Mouse (Mus musculus) neural tube, embryonic 15.5 days (tissue): Measurements from ENCODE around the gene Limk2. TPM values are rescaled to one million over a fixed set of nuclear protein-coding genes. Genes with fewer than 3 reads are reported as not detected.

Experiments used
- ATAC-seq: fragments of 200-750 bp; cut with Nextera tagmentation; 2 replicates; pipeline ENCODE4 v1.8.0; 2017; ENCODE audit warnings: mild to moderate bottlenecking, moderate TSS enrichment, moderate library complexity; ENCODE audit not compliant: low FRiP score
- H3K27ac ChIP-seq: fragments of 300-500 bp; sonication (generic); replicated peaks from 2 replicates; pipeline ENCODE4 v1.5.1; 2015; ENCODE audit warnings: mild to moderate bottlenecking, inconsistent platforms
- H3K27me3 ChIP-seq: fragments of 300-500 bp; sonication (generic); replicated peaks from 2 replicates; pipeline ENCODE4 v1.6.1; 2015; ENCODE audit warnings: inconsistent platforms
- H3K36me3 ChIP-seq: fragments of 300-500 bp; sonication (generic); 2 replicates; pipeline ENCODE4 v1.6.1; 2015; ENCODE audit warnings: inconsistent platforms
- H3K4me1 ChIP-seq: fragments of 300-500 bp; sonication (generic); 2 replicates; pipeline ENCODE4 v1.6.1; 2015; ENCODE audit warnings: inconsistent platforms
- H3K4me2 ChIP-seq: fragments of 300-500 bp; sonication (generic); 2 replicates; pipeline ENCODE4 v1.6.1; 2015; ENCODE audit warnings: inconsistent platforms, mild to moderate bottlenecking, moderate library complexity
- H3K4me3 ChIP-seq: fragments of 300-500 bp; sonication (generic); replicated peaks from 2 replicates; pipeline ENCODE4 v1.5.1; 2015; ENCODE audit warnings: mild to moderate bottlenecking, inconsistent platforms
- H3K9ac ChIP-seq: fragments of 300-500 bp; sonication (generic); replicated peaks from 2 replicates; pipeline ENCODE4 v1.6.1; 2015; ENCODE audit warnings: mild to moderate bottlenecking, inconsistent platforms
- H3K9me3 ChIP-seq: fragments of 300-500 bp; sonication (generic); replicated peaks from 2 replicates; pipeline ENCODE4 v1.6.1; 2016; ENCODE audit warnings: inconsistent platforms
- WGBS: fragments of 180-500 bp; shearing (Covaris S2); methylation state at CpG from one replicate; pipeline ENCODE4 v1.1.7; 2015; ENCODE audit warnings: mixed read lengths; 5-methylcytosine and 5-hydroxymethylcytosine counted together
- polyA plus RNA-seq: library from polyadenylated mRNA; unstranded; fragments of >200 nt; fragmentation: Nextera tagmentation; extraction: Ambion mirVana; gene quantifications from 2 replicates; pipeline ENCODE4 v1.2.1, GENCODE M21; 2015

Limk2 gene
- polyA plus RNA-seq, 1 experiment from 2014 or later = 158 TPM

DNA sequence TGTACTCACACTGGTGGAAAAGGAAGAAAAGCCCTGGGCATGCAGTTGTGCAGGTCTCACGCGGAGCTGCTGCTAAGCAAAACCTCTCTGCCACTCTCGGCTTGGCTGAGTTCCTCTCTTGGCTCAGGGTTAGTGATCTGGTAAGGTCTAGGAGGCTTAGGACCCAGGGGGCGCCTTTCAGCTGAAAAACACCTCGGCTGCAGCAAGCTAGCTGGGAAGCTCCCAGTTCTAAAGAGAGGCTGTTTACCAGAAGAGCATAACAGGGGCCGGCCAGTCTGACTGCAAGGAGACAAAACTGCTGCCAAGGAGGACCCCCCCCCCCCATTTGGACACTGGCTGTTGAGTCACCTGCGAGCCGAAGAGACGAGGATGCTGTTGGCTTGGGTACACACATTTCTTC, 78.4 kb downstream of the Limk2 start:
- peak overlapping the region; percentile 100 for H3K4me2 ChIP-seq
- H3K27ac ChIP-seq = peak overlapping the region; percentile 84
- H3K27me3 ChIP-seq = no peaks in the 10 kb centered on the region
- H3K9me3 ChIP-seq = no peaks in the 10 kb centered on the region
- ATAC-seq = peak; percentile 43; the same call in 1 of the 2 replicates
- H3K4me3 ChIP-seq = peak overlapping the region; percentile 61
- H3K36me3 ChIP-seq = peaks cover 11% of the 10 kb centered on the region; the same call in 1 of the 2 replicates
- H3K4me1 ChIP-seq = peaks cover 40% of the 10 kb centered on the region
- peak overlapping the region; percentile 60 for H3K9ac ChIP-seq
- under 1% methylated on average over 9 of the region's 9 CpGs for WGBS

DNA sequence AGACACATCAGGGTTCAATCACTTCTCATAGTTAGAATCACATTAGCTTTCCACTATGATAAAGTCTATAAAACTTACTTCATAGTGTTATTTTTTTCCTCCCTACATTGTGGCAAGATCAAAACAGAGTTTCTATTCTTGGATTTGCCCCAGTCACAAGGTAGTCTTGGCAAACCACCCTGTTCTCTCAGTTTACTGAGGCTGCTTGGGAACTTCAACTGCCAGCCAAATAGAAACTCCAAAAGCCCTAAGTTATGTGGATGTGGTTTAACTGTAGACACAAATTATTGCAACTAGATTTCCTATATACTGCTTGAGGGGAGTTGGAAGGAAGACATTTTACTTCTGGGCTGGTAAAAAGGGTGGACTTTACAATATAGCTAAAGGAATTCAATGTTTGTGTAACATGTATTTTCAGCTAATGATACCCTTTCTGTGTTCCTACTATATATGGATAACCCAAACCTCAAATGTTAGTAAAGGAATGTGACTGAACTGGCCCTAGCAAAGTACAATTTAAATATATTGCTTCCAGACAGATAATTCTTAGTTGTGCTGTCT, 79.0 kb downstream of the Limk2 start, which contains the start of gene Pik3ip1:
TSS of gene Pik3ip1 (plus strand) at position 511 of the 561 bp plus-strand sequence.
- Histone ChIP-seq H3K27ac (peak within 1 kb of the TSS; percentile 84), H3K36me3 (peaks cover 11% of the 10 kb centered on the region; the same call in 1 of the 2 replicates), H3K4me3 (peak within 1 kb of the TSS; percentile 61), H3K4me2 (peak within 1 kb of the TSS; percentile 100), H3K4me1 (peaks cover 34% of the 10 kb centered on the region), H3K9me3 (no peaks in the 10 kb centered on the region), H3K27me3 (no peaks in the 10 kb centered on the region), H3K9ac (peak within 1 kb of the TSS; percentile 60)
- ATAC-seq = no peak

DNA sequence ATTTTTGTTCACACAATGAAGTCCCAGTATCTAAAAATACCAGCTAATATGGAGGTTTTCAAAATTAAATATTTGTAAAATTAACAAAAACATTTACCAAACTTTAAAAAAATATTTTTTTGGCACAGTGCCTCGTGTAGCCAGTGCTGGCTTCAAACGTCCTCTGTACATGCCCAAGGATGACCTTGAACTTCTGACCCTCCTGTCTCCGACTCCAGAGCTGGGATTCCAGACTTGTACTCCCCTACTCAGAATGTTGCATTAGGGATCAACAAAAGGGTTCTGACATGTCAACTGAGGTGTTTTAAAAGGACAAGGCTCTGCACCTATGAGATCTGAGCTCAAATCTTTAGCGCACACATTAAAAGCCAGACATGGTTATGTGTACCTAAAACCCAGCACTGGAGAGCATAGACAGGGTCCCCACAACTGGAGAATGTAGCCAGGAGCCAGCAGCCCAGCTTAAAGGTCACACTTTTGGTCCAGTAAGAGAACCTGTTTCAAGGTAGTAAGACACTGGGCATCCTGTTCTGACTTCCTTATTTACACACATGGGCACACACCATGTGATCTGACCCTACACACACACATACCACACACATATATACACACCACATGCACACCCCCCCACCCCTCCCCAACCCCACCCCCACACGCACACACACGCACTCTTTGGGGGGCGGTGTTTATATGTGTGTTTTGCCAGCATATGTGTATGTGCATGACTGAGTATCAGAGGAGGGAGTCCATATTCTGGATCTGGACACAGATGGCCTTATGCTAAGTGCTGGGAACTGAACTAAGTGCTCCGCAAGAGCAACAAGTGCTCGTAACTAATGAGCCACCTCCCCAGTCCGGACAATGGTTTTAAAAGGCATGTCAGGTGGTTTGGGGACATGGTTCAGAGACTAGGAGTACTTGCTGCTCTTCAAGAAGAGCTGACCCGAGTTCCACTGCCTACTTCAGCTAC, 79.9 kb downstream of the Limk2 start:
- Histone ChIP-seq H3K36me3 (0 out of 2 replicates have a peak, but pooled peaks cover 8% of the 10 kb centered on the region), H3K9me3 (no peaks in the 10 kb centered on the region), H3K9ac (no peak overlapping the region), H3K27me3 (no peaks in the 10 kb centered on the region), H3K4me3 (no peak overlapping the region), H3K4me1 (peaks cover 32% of the 10 kb centered on the region), H3K4me2 (no peak overlapping the region), H3K27ac (no peak overlapping the region)
- WGBS = 77% methylated on average over 11 of the region's 11 CpGs
- ATAC-seq = no peak

DNA sequence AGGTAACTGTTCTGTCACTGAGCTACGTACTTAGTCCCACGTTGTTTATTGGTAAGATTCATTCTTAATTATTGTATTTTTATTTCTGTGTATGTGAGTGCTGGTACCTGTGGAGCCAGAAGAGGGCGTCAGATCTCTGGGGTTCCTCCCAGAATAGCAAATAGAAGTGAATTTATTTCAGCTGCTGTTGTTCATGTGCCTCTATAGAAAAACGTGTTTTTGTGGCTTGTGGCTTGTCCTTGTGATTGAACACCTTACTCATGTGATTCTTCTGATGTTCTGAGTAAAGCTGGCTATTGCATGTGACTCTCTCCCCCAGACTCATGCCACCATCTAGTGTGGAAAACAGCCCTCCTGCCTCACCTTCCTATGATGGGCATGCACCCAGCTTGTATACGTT, 80.7 kb downstream of the Limk2 start:
- 0 out of 2 replicates have a peak, but pooled peaks cover 4% of the 10 kb centered on the region for H3K36me3 ChIP-seq
- H3K4me1 ChIP-seq = peaks cover 32% of the 10 kb centered on the region
- H3K27ac ChIP-seq = no peak overlapping the region
- H3K9me3 ChIP-seq = no peaks in the 10 kb centered on the region
- H3K4me3 ChIP-seq = no peak overlapping the region
- no peaks in the 10 kb centered on the region for H3K27me3 ChIP-seq
- WGBS = 83% methylated on average over 5 of the region's 5 CpGs
- no peak overlapping the region for H3K4me2 ChIP-seq
- H3K9ac ChIP-seq = no peak overlapping the region
- ATAC-seq = no peak

DNA sequence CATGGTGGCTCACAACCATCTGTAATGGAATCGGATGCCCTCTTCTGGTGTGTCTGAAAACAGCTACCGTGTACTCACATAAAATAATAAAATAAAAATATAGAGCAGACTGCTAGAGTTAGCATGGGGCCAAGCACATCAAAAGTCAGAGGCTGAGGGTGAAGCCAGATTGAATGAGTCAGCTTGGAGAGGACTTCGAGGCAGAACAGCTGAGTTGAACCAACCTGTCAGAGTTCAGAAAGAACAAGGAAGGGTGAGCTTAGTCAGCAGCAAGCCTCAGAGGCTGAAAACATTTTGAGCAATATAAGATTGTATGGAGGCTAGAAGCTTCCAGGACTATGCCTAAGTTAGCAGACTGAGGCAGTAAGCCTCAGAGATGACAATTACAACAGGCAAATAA, 90.7 kb downstream of the Limk2 start:
- 92% methylated on average over 3 of the region's 3 CpGs for WGBS
- Histone ChIP-seq H3K4me1 (no peaks in the 10 kb centered on the region), H3K9ac (no peak overlapping the region), H3K4me2 (no peak overlapping the region), H3K27ac (no peak overlapping the region), H3K27me3 (no peaks in the 10 kb centered on the region), H3K4me3 (no peak overlapping the region), H3K9me3 (no peaks in the 10 kb centered on the region), H3K36me3 (no peaks in the 10 kb centered on the region)
- no peak for ATAC-seq

DNA sequence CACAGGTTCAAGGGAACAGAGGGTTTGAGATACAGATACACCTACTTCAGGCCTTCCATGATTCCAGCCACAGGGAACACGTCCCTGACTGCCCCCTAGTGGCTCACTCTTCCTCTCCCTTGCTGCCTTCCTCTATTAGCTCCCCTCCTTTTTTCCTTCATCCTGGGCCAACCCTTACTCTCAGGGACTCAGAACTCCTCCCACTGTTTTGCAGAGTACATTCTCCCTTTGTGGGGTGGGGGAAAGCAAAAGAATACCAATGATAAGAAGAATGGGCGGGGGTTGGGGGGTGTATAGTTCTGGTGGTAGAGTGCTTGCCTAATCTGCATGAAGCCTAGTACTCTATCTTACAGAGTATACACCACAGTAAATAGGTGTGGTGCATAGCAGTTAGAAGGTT, 94.8 kb downstream of the Limk2 start:
- Histone ChIP-seq H3K9ac (no peak overlapping the region), H3K4me3 (no peak overlapping the region), H3K36me3 (peaks cover 24% of the 10 kb centered on the region), H3K4me1 (no peaks in the 10 kb centered on the region), H3K9me3 (no peaks in the 10 kb centered on the region), H3K4me2 (no peak overlapping the region), H3K27ac (no peak overlapping the region), H3K27me3 (no peaks in the 10 kb centered on the region)
- 37% methylated on average over 2 of the region's 2 CpGs for WGBS
- ATAC-seq = no peak

DNA sequence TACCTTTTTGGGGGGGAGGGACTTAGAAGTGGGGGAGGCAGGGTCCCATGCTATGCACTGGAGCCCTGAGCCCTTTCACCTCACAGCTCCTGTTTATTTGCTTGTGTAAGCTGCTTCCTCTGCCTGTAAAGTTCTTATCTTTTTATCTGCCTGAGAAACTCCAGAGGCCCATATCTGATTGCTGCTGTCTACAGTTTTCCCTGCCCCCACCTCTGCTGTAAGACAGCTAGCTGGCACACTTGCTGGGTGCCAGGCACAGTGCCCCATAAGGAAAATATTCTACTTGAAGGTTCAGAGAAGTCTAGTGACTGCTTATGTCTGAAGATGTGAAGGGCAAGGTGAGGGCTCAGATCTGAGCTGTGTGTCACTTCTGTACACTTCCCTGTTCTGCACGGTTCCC, 95.7 kb downstream of the Limk2 start:
- Histone ChIP-seq H3K4me3 (no peak overlapping the region), H3K9ac (no peak overlapping the region), H3K27me3 (no peaks in the 10 kb centered on the region), H3K36me3 (peaks cover 33% of the 10 kb centered on the region), H3K4me2 (no peak overlapping the region), H3K27ac (no peak overlapping the region), H3K4me1 (no peaks in the 10 kb centered on the region), H3K9me3 (no peaks in the 10 kb centered on the region)
- ATAC-seq = no peak
- 84% methylated on average over 1 of the region's 1 CpGs for WGBS

DNA sequence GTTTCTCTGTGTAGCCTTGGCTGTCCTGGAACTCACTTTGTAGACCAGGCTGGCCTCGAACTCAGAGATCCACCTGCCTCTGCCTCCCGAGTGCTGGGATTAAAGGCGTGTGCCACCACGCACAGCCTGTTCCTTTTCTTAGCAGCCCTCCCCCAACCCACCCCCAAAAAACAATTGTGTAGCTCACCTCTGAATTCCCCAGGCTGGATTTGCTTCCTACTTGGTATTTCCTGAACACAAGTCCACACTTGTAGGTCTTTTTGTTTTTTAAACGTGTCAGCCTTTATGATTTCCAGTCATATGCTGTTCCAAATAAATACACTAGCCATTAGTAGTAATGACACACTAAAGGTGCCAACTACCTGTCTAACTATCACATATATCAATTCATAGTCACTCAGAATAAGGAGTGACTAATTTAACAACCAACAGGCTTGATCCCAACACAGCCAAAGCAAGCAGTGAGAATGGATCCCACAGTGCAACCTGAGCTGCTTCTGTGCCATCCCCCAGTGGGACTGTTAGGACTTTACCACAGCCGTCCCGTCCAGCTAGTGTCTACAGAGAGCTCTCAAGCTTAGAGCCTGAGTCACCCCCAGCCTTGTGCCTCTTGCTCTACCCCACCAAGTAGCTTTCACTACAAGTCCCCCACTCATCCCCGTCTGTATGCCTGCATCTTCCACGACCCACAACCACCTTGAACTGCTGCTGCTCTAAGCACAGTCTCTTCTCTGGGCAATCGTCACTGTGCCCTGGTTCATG, 97.2 kb downstream of the Limk2 start:
- Histone ChIP-seq H3K9me3 (no peaks in the 10 kb centered on the region), H3K27me3 (no peaks in the 10 kb centered on the region), H3K4me2 (no peak overlapping the region), H3K4me1 (no peaks in the 10 kb centered on the region), H3K9ac (no peak overlapping the region), H3K36me3 (peaks cover 48% of the 10 kb centered on the region), H3K4me3 (no peak overlapping the region), H3K27ac (no peak overlapping the region)
- no peak for ATAC-seq
- WGBS = 86% methylated on average over 10 of the region's 10 CpGs

DNA sequence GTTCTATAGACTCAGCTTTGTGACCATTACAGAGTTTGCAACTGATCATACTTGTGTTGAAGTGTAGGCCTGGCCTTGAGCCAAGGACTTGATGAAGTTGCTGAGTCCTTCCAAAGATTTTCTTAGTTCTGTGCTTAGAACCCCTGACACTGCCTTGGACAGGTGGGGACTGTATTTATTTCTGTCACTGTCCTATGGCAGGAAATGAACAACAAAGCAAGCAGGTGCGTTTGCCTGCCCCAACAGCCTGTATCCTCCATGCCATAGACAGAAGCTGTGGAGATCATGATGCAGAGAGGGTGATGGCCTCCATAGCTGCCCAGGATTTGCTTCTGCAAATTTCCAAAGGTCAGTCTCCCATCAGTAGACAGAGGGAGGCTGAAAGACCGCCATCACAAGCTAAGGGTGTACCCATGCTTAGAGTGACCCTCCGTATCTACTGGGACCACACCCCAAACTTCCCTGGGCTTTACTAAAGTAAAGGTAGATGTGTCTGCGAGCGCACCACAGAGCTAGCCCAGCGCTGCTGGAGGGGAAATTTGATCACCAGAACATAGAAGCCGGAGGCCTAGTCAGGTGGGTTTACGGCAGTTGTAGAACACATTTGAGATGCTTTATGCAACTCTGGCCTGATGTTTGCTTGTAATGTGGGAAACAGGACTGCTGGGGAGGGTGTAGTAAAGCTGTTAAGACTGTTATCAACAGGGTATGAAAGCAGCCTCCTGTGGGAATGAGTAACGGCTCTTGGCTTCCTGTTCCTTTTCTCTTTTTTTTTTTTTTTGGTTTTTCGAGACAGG, 98.0 kb downstream of the Limk2 start:
- 88% methylated on average over 10 of the region's 10 CpGs for WGBS
- H3K27me3 ChIP-seq = no peaks in the 10 kb centered on the region
- no peaks in the 10 kb centered on the region for H3K4me1 ChIP-seq
- H3K27ac ChIP-seq = no peak overlapping the region
- no peak overlapping the region for H3K4me2 ChIP-seq
- peaks cover 56% of the 10 kb centered on the region for H3K36me3 ChIP-seq
- ATAC-seq = no peak
- no peak overlapping the region for H3K4me3 ChIP-seq
- no peaks in the 10 kb centered on the region for H3K9me3 ChIP-seq
- no peak overlapping the region for H3K9ac ChIP-seq

DNA sequence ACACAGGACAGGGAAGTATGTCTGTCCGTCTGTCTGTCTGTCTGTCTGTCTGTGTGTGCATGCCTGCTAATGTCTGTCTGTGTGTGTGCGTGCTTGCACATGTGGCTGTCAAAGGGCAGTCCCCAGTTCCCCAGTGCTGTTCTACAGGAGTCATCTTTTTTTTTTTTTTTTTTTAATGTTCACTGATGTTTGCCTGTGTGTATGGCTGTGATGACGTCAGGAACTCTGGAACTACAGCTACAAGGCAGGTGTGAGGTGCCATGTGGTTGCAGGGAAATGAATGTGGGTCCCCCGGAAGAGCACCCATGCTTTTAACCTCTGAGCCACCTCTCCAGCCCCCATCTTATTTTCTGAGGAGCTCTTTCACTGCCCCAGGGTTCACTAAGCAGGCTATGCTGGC, 99.1 kb downstream of the Limk2 start:
- H3K9me3 ChIP-seq = no peaks in the 10 kb centered on the region
- no peaks in the 10 kb centered on the region for H3K27me3 ChIP-seq
- no peak overlapping the region for H3K9ac ChIP-seq
- no peaks in the 10 kb centered on the region for H3K4me1 ChIP-seq
- peaks cover 67% of the 10 kb centered on the region for H3K36me3 ChIP-seq
- H3K27ac ChIP-seq = no peak overlapping the region
- H3K4me2 ChIP-seq = no peak overlapping the region
- WGBS = 95% methylated on average over 4 of the region's 4 CpGs
- ATAC-seq = no peak
- H3K4me3 ChIP-seq = no peak overlapping the region

DNA sequence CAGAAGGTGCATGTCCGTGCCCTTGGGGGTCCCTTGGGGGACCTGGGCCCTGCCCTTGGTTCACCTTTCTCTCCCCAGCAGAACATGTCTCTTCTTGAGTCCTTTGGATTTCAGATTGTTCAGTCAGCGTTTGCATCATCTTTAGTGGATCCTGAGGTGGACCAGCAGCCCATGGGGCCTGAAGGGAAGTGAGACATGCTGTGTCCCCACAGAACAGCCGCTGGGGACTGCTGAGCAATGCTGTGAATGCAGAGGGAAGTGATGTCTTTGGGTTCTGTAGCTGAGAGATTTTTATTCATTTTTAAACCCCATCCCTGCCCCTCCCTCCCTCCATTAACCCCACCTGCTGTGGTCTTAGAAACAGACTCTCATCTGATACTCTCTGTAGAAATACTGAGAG, 101.1 kb downstream of the Limk2 start:
- Histone ChIP-seq H3K4me2 (no peak overlapping the region), H3K36me3 (peaks cover 85% of the 10 kb centered on the region), H3K27me3 (no peaks in the 10 kb centered on the region), H3K4me3 (no peak overlapping the region), H3K4me1 (no peaks in the 10 kb centered on the region), H3K27ac (no peak overlapping the region), H3K9me3 (no peaks in the 10 kb centered on the region), H3K9ac (no peak overlapping the region)
- no peak for ATAC-seq
- 96% methylated on average over 3 of the region's 3 CpGs for WGBS
